Mouse (Mus musculus) hindbrain, embryonic 15.5 days (tissue): ENCODE measurements around the gene Rras. TPM values are rescaled to one million over a fixed set of nuclear protein-coding genes. Genes with fewer than 3 reads are reported as not detected.
A peak's percentile ranks its signal among the peaks of the same experiment; 100 is the strongest.

Experiments used
- ATAC-seq: fragments of 200-750 bp; cut with Nextera tagmentation; 2 replicates; pipeline ENCODE4 v1.8.0; 2017; ENCODE audit warnings: low read depth, moderate number of reproducible peaks, moderate TSS enrichment; ENCODE audit not compliant: low FRiP score
- H3K27ac ChIP-seq: fragments of 300-500 bp; sonication (generic); replicated peaks from 2 replicates; pipeline ENCODE4 v1.5.1; 2015; ENCODE audit warnings: mild to moderate bottlenecking, inconsistent platforms
- H3K27me3 ChIP-seq: fragments of 300-500 bp; sonication (generic); 2 replicates; pipeline ENCODE4 v1.6.1; 2015; ENCODE audit warnings: control low read depth, inconsistent platforms
- H3K36me3 ChIP-seq: fragments of 300-500 bp; sonication (generic); 2 replicates; pipeline ENCODE4 v1.6.1; 2015; ENCODE audit warnings: control low read depth, inconsistent platforms
- H3K4me1 ChIP-seq: fragments of 300-500 bp; sonication (generic); replicated peaks from 2 replicates; pipeline ENCODE4 v1.6.1; 2015; ENCODE audit warnings: control low read depth, inconsistent platforms
- H3K4me2 ChIP-seq: fragments of 300-500 bp; sonication (generic); 2 replicates; pipeline ENCODE4 v1.6.1; 2015; ENCODE audit warnings: moderate library complexity, mild to moderate bottlenecking, inconsistent platforms
- H3K4me3 ChIP-seq: fragments of 300-500 bp; sonication (generic); 2 replicates; pipeline ENCODE4 v1.5.1; 2015; ENCODE audit warnings: mild to moderate bottlenecking, inconsistent platforms
- H3K9ac ChIP-seq: fragments of 300-500 bp; sonication (generic); 2 replicates; pipeline ENCODE4 v1.6.1; 2015; ENCODE audit warnings: inconsistent platforms
- H3K9me3 ChIP-seq: fragments of 300-500 bp; sonication (generic); 2 replicates; pipeline ENCODE4 v1.6.1; 2016; ENCODE audit warnings: control low read depth, inconsistent platforms
- WGBS: fragments of 180-500 bp; shearing (Covaris S2); methylation state at CpG from one replicate; pipeline ENCODE4 v1.1.7; 2015; 5-methylcytosine and 5-hydroxymethylcytosine counted together
- polyA plus RNA-seq: library from polyadenylated mRNA; unstranded; fragments of >200 nt; fragmentation: Nextera tagmentation; extraction: Ambion mirVana; gene quantifications from 2 replicates; pipeline ENCODE4 v1.2.1, GENCODE M21; 2015

Gene Rras
- 15.5 and 16.0 TPM in 2 replicates for polyA plus RNA-seq

- WGBS: under 1% methylated on average over 36 of the region's 36 CpGs
- peak; percentile 82 for ATAC-seq
- peaks cover 36% of the 10 kb centered on the region for H3K4me1 ChIP-seq
- no peaks in the 10 kb centered on the region for H3K9me3 ChIP-seq
- H3K9ac ChIP-seq: peak within 1 kb of the TSS; percentile 46
- no peaks in the 10 kb centered on the region; the same call in 1 of the 2 replicates for H3K27me3 ChIP-seq
- H3K36me3 ChIP-seq: peaks cover 4% of the 10 kb centered on the region
- peak within 1 kb of the TSS; percentile 81 for H3K27ac ChIP-seq
- H3K4me2 ChIP-seq: peak within 1 kb of the TSS; percentile 91
- peak within 1 kb of the TSS; percentile 62 for H3K4me3 ChIP-seq
These were observed at the start of gene Rras for GRCm38 (mm10) chr7:45017242-45018061. Gene Rras (plus strand): TSS chr7:45017961.

DNA sequence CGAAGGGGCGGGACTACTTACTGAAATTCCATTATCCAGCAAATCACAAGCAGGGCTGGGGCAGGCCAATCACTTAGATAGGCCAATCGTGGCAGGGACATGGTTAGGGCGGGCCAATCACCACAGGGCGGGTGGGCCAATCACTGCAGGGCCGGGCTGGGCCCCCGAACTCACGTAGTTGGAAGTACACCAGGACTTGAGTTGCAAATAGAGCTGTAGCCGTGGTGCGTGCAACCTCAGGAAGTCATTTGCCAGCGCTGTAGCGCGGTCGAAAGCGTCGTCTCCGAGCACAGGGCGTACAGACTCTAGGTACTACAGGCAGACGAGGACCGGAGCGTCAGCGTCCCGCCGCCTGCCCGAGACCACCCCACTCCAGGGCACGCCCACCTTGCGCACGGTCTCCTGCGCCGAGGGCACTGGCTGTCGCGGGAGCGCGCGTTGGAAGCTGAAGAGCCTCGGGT lies 47.5 kb upstream of the Rras start:
- H3K9ac ChIP-seq: peak overlapping the region; percentile 66
- peak; percentile 96 for ATAC-seq
- H3K27ac ChIP-seq: peak overlapping the region; percentile 79
- H3K4me2 ChIP-seq: peak overlapping the region; percentile 82
- no peaks in the 10 kb centered on the region for H3K27me3 ChIP-seq
- 0% methylated on average over 36 of the region's 36 CpGs for WGBS
- H3K9me3 ChIP-seq: no peaks in the 10 kb centered on the region
- peaks cover 24% of the 10 kb centered on the region for H3K36me3 ChIP-seq
- peak overlapping the region; percentile 46 for H3K4me3 ChIP-seq
- peaks cover 42% of the 10 kb centered on the region for H3K4me1 ChIP-seq

DNA sequence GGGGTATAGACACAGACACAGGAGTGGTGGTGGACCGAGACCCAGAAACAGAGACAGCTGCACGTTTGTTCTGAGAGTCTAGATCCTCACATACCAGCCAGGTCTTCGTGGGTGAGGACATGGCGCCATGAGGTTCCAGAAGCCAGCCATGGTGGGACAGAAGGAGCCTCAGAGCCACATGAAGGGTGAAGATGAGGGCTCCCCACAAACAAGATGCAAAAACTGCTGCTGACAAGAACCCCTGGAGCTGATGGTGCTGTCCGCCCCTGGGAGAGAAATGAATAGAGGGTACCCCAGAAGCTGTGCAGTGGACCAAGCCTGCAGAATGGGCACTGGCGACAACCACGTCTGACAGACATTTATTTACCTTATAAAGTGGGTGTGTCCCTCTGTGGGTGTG lies 46.6 kb upstream of the Rras start:
- peak overlapping the region; percentile 46 for H3K4me3 ChIP-seq
- H3K4me2 ChIP-seq: peak overlapping the region; percentile 82
- peaks cover 44% of the 10 kb centered on the region for H3K4me1 ChIP-seq
- peaks cover 17% of the 10 kb centered on the region for H3K36me3 ChIP-seq
- 70% methylated on average over 7 of the region's 7 CpGs for WGBS
- H3K27ac ChIP-seq: peak overlapping the region; percentile 79
- no peaks in the 10 kb centered on the region for H3K9me3 ChIP-seq
- ATAC-seq: no peak
- no peaks in the 10 kb centered on the region for H3K27me3 ChIP-seq
- peak overlapping the region; percentile 66 for H3K9ac ChIP-seq

DNA sequence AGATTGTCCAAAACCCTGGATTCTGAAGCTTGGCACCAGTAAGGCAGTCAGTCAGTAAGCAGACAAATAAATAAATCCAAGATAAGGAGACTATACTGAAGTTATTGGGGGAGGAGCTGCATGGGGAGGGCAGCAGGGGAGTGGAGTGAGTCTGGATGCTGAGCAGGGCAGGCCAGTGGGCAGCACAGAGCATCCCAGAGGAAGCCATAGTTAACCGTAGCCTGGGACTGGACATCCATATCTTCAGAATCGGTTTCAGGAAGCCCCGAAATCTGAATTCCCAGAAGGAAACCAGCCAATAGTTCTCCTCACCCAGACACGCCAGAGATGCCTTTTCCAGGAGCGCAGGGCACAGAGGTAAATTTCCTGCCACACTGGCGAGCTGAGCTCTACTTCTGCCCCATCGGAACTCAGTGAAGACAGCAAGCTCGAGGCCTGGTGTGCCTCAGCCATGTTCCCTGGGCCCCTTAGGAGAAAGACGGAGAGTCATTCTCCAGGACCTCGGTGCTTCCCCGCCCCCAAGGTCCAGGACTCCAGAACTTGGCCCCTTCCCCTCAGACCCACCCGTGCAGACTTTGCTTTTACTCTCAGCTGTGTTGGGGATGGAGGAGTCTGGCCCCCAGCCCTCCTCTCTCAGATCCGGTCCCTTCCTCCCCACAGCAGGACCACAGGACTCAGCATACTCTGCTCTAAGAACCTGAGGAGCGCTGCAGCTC lies 44.2 kb upstream of the Rras start:
- Histone ChIP-seq H3K27ac (peak overlapping the region; percentile 91), H3K27me3 (no peaks in the 10 kb centered on the region), H3K4me3 (peak overlapping the region; percentile 51), H3K9ac (peak overlapping the region; percentile 66), H3K9me3 (no peaks in the 10 kb centered on the region), H3K36me3 (peaks cover 26% of the 10 kb centered on the region), H3K4me1 (peaks cover 44% of the 10 kb centered on the region), H3K4me2 (peak overlapping the region; percentile 98)
- ATAC-seq: no peak
- WGBS: 24% methylated on average over 14 of the region's 14 CpGs

DNA sequence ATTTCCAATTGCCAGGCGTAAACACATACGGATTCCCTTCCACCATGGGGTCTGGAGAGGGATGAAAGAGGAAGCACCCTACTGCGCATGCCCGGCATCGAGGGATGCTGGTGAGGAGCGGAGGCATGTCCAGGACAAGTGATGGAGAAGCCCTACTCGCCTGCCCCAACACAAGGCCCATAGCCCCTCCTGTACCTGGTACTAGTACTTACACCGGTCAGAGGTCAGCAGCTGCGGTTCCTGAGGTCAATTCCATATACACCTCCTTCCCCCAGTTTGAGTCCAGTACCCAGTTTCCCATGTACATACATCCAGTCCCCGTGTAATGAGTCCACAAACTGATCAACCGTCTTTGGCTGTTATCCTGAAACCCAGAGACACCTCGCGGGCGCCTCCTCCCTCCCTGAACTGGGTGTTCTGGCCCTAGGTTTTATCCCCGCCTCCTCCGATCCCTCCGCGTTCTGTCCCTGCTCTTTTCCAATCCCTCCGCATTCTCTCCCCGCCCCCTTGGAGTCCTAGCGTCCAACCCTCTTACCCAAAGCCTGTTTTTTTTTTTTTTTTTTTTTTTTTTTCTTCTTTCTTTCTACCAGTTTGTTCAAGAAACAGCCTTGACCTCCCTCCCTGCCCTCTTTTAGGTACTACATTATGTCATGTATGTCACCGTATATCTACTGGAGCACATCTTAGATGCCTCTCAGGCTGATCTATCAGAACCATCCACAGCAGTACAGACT lies 43.2 kb upstream of the Rras start, which contains the start of gene Cpt1c:
Cpt1c (minus strand) TSS at position 469 of the 734 bp plus-strand sequence.
- no peaks in the 10 kb centered on the region for H3K9me3 ChIP-seq
- H3K27me3 ChIP-seq: no peaks in the 10 kb centered on the region
- peak within 1 kb of the TSS; percentile 66 for H3K9ac ChIP-seq
- peak within 1 kb of the TSS; percentile 51 for H3K4me3 ChIP-seq
- peak within 1 kb of the TSS; percentile 98 for H3K4me2 ChIP-seq
- peak within 1 kb of the TSS; percentile 91 for H3K27ac ChIP-seq
- ATAC-seq: peak; percentile 58
- peaks cover 36% of the 10 kb centered on the region for H3K36me3 ChIP-seq
- WGBS: under 1% methylated on average over 22 of the region's 22 CpGs
- peaks cover 44% of the 10 kb centered on the region for H3K4me1 ChIP-seq

GRCm38 (mm10) chr7:44975117-44975419 lies 42.7 kb upstream of the Rras start:
- Histone ChIP-seq H3K4me2 (peak overlapping the region; percentile 98), H3K36me3 (peaks cover 41% of the 10 kb centered on the region), H3K9me3 (no peaks in the 10 kb centered on the region), H3K4me1 (peaks cover 41% of the 10 kb centered on the region), H3K27me3 (no peaks in the 10 kb centered on the region), H3K4me3 (peak overlapping the region; percentile 51), H3K9ac (peak overlapping the region; percentile 66; the same call in 1 of the 2 replicates), H3K27ac (peak overlapping the region; percentile 91)
- no peak for ATAC-seq
- WGBS: 18% methylated on average over 6 of the region's 6 CpGs

DNA sequence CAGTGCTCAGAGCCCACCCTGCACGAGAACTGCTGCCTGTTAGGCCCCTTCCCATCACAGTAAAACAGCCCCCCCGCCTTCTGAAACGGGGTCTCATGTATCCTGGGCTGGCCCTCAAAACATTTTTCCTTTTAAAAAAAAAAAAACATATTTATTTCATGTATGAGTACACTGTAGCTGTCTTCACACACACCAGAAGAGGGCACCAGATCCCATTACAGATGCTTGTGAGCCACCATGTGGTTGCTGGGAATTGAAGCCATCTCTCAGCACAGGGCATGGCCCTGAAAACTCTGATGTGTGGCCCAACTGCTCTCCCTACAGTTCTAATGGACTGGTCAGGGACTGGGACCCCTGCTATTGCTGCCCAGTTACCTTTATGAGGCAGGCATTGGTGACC lies 39.5 kb upstream of the Rras start:
- ATAC-seq: no peak
- peaks cover 17% of the 10 kb centered on the region for H3K4me1 ChIP-seq
- H3K36me3 ChIP-seq: peaks cover 63% of the 10 kb centered on the region
- H3K4me3 ChIP-seq: no peak overlapping the region
- H3K27me3 ChIP-seq: no peaks in the 10 kb centered on the region
- no peak overlapping the region for H3K9ac ChIP-seq
- H3K27ac ChIP-seq: no peak overlapping the region
- no peaks in the 10 kb centered on the region for H3K9me3 ChIP-seq
- H3K4me2 ChIP-seq: no peak overlapping the region
- WGBS: 94% methylated on average over 3 of the region's 3 CpGs

- H3K27me3 ChIP-seq: no peaks in the 10 kb centered on the region
- H3K9ac ChIP-seq: no peak overlapping the region
- H3K4me3 ChIP-seq: no peak overlapping the region
- H3K4me1 ChIP-seq: peaks cover 24% of the 10 kb centered on the region
- H3K4me2 ChIP-seq: no peak overlapping the region
- H3K36me3 ChIP-seq: peaks cover 57% of the 10 kb centered on the region
- WGBS: 95% methylated on average over 8 of the region's 8 CpGs
- no peak for ATAC-seq
- no peak overlapping the region for H3K27ac ChIP-seq
- H3K9me3 ChIP-seq: no peaks in the 10 kb centered on the region
These were observed 36.2 kb upstream of the Rras start for GRCm38 (mm10) chr7:44981539-44981938.

DNA sequence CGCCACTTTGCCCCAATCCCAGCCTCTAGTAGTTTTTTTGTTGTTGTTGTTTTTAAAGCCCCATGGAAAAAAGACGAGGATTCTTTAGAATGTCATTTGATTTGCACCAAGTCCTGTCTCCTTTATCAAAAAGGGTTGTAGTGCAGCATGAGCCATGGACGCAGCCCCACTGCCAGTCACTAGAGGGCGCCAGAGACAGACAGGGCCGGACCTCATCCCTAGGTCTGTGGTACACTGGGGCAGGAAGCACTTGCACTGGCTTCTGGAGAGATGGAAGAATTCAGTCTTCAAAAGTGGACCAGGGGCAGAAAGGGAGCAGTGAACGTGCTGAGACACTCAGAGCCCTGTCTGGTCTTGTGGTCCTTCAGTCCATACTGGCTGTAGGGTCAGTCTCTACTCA lies 34.7 kb upstream of the Rras start:
- H3K27me3 ChIP-seq: no peaks in the 10 kb centered on the region
- no peak overlapping the region for H3K9ac ChIP-seq
- H3K4me2 ChIP-seq: no peak overlapping the region
- H3K27ac ChIP-seq: 0 out of 2 replicates have a peak overlapping the region, but pooled peaks have one; percentile 21
- H3K36me3 ChIP-seq: peaks cover 42% of the 10 kb centered on the region
- no peaks in the 10 kb centered on the region for H3K9me3 ChIP-seq
- ATAC-seq: no peak
- H3K4me1 ChIP-seq: peaks cover 29% of the 10 kb centered on the region
- WGBS: 35% methylated on average over 6 of the region's 6 CpGs
- no peak overlapping the region for H3K4me3 ChIP-seq

GRCm38 (mm10) chr7:44983944-44984832 lies 33.6 kb upstream of the Rras start:
- H3K27ac ChIP-seq: 0 out of 2 replicates have a peak overlapping the region, but pooled peaks have one; percentile 21
- H3K4me3 ChIP-seq: peak overlapping the region; percentile 89
- H3K4me1 ChIP-seq: peaks cover 39% of the 10 kb centered on the region
- ATAC-seq: no peak
- peaks cover 31% of the 10 kb centered on the region for H3K36me3 ChIP-seq
- H3K27me3 ChIP-seq: no peaks in the 10 kb centered on the region
- peak overlapping the region; percentile 74 for H3K4me2 ChIP-seq
- WGBS: 76% methylated on average over 7 of the region's 7 CpGs
- H3K9ac ChIP-seq: no peak overlapping the region
- no peaks in the 10 kb centered on the region for H3K9me3 ChIP-seq

- Histone ChIP-seq H3K27ac (peak overlapping the region; percentile 96; the same call in 1 of the 2 replicates), H3K4me1 (peaks cover 40% of the 10 kb centered on the region), H3K9me3 (no peaks in the 10 kb centered on the region), H3K4me3 (peak overlapping the region; percentile 89), H3K27me3 (no peaks in the 10 kb centered on the region), H3K36me3 (peaks cover 25% of the 10 kb centered on the region), H3K4me2 (peak overlapping the region; percentile 74), H3K9ac (no peak overlapping the region)
- WGBS: 46% methylated on average over 3 of the region's 3 CpGs
- ATAC-seq: no peak
These were observed 33.0 kb upstream of the Rras start for GRCm38 (mm10) chr7:44984833-44985164.
